Mouse (Mus musculus): ENCODE data around the gene Wdr26.

Wdr26 gene

GRCm38 (mm10) chr1:181211920-181212633, at the start of gene Wdr26:
Wdr26 (minus strand) TSS chr1:181212001.
- peak; percentile 78 for DNase-seq

GRCm38 (mm10) chr1:181260949-181261696, 49.3 kb upstream of the Wdr26 start:
- no peak for DNase-seq

GRCm38 (mm10) chr1:181260422-181260821, 48.6 kb upstream of the Wdr26 start:
- no peak for DNase-seq

GRCm38 (mm10) chr1:181259626-181260410, 48.0 kb upstream of the Wdr26 start:
- no peak for DNase-seq

GRCm38 (mm10) chr1:181259056-181259455, 47.3 kb upstream of the Wdr26 start:
- no peak for DNase-seq

- DNase-seq, result no peak
Measured at GRCm38 (mm10) chr1:181258616-181259015, 46.8 kb upstream of the Wdr26 start.

GRCm38 (mm10) chr1:181257585-181258555, 46.1 kb upstream of the Wdr26 start:
- peak; percentile 37 for DNase-seq

- peak; percentile 81 for DNase-seq
Measured at GRCm38 (mm10) chr1:181256689-181257584, 45.1 kb upstream of the Wdr26 start.

GRCm38 (mm10) chr1:181255891-181256688, 44.3 kb upstream of the Wdr26 start:
- DNase-seq, result peak; percentile 56

- DNase-seq, result no peak
Measured at GRCm38 (mm10) chr1:181255450-181255849, 43.6 kb upstream of the Wdr26 start.

GRCm38 (mm10) chr1:181251624-181252023, 39.8 kb upstream of the Wdr26 start:
- no peak for DNase-seq

GRCm38 (mm10) chr1:181250961-181251360, 39.2 kb upstream of the Wdr26 start:
- no peak for DNase-seq

GRCm38 (mm10) chr1:181249537-181249936, 37.7 kb upstream of the Wdr26 start:
- no peak for DNase-seq

- DNase-seq, result peak; percentile 12
Measured at GRCm38 (mm10) chr1:181247175-181247574, 35.4 kb upstream of the Wdr26 start.

- no peak for DNase-seq
Measured at GRCm38 (mm10) chr1:181246487-181247138, 34.8 kb upstream of the Wdr26 start.

GRCm38 (mm10) chr1:181245554-181246486, 34.0 kb upstream of the Wdr26 start:
- no peak for DNase-seq

- DNase-seq, result no peak
Measured at GRCm38 (mm10) chr1:181245067-181245466, 33.3 kb upstream of the Wdr26 start.

- DNase-seq, result no peak
Measured at GRCm38 (mm10) chr1:181241185-181241584, 29.4 kb upstream of the Wdr26 start.

- DNase-seq, result no peak
Measured at GRCm38 (mm10) chr1:181237332-181237731, 25.5 kb upstream of the Wdr26 start.
